Mouse (Mus musculus): ENCODE measurements around the gene Cyb561a3.

Cyb561a3 gene

GRCm38 (mm10) chr19:10590301-10590700 is 13.3 kb downstream of the Cyb561a3 start:
- no peak for DNase-seq (ENCODE audit: low spot score in 2 of 2)

- DNase-seq (ENCODE audit: low spot score in 2 of 2), result no peak
Measured at GRCm38 (mm10) chr19:10591659-10592377, 14.8 kb downstream of the Cyb561a3 start.

GRCm38 (mm10) chr19:10598188-10598587 is 21.2 kb downstream of the Cyb561a3 start:
- no peak for DNase-seq (ENCODE audit: low spot score in 2 of 2)

GRCm38 (mm10) chr19:10599648-10600047 is 22.7 kb downstream of the Cyb561a3 start:
- DNase-seq (ENCODE audit: low spot score in 2 of 2), result no peak

GRCm38 (mm10) chr19:10602247-10602769 is 25.3 kb downstream of the Cyb561a3 start:
- DNase-seq (ENCODE audit: low spot score in 2 of 2), result no peak

GRCm38 (mm10) chr19:10602787-10603186 is 25.8 kb downstream of the Cyb561a3 start:
- peak; percentile 83 to 89 for DNase-seq (ENCODE audit: low spot score in 2 of 2)

GRCm38 (mm10) chr19:10603660-10604523 is 26.9 kb downstream of the Cyb561a3 start:
- DNase-seq (ENCODE audit: low spot score in 2 of 2), result no peak

- no peak for DNase-seq (ENCODE audit: low spot score in 2 of 2)
Measured at GRCm38 (mm10) chr19:10604534-10604933, 27.6 kb downstream of the Cyb561a3 start.

GRCm38 (mm10) chr19:10605293-10605900 is 28.4 kb downstream of the Cyb561a3 start, which contains the start of the genes Ddb1 and Tkfc:
Gene Ddb1 (plus strand): TSS chr19:10605327.
Gene Tkfc (minus strand): TSS chr19:10605654.
- peak; percentile 99 for DNase-seq (ENCODE audit: low spot score in 2 of 2)

- DNase-seq (ENCODE audit: low spot score in 2 of 2), result no peak
Measured at GRCm38 (mm10) chr19:10605901-10606622, 29.1 kb downstream of the Cyb561a3 start.

GRCm38 (mm10) chr19:10608573-10609240 is 31.7 kb downstream of the Cyb561a3 start:
- DNase-seq (ENCODE audit: low spot score in 2 of 2), result no peak

- peak; percentile 44 to 53 for DNase-seq (ENCODE audit: low spot score in 2 of 2)
Measured at GRCm38 (mm10) chr19:10634106-10634871, 57.3 kb downstream of the Cyb561a3 start, which contains the start of gene Vwce. Gene Vwce (plus strand): TSS chr19:10634213.

- peak; percentile 53 to 70 for DNase-seq (ENCODE audit: low spot score in 2 of 2)
Measured at GRCm38 (mm10) chr19:10634872-10635318, 57.9 kb downstream of the Cyb561a3 start.

GRCm38 (mm10) chr19:10637840-10638239 is 60.9 kb downstream of the Cyb561a3 start:
- DNase-seq (ENCODE audit: low spot score in 2 of 2), result no peak

GRCm38 (mm10) chr19:10640080-10640479 is 63.1 kb downstream of the Cyb561a3 start:
- DNase-seq (ENCODE audit: low spot score in 2 of 2), result no peak

- DNase-seq (ENCODE audit: low spot score in 2 of 2), result no peak
Measured at GRCm38 (mm10) chr19:10640589-10641378, 63.8 kb downstream of the Cyb561a3 start.
